Mouse (Mus musculus) liver, embryonic 16.5 days (tissue): ENCODE measurements around the gene Lefty2. TPM values are rescaled to one million over a fixed set of nuclear protein-coding genes. Genes with fewer than 3 reads are reported as not detected.
A peak's percentile ranks its signal among the peaks of the same experiment; 100 is the strongest.

Experiments used
- ATAC-seq: fragments of 200-750 bp; cut with Nextera tagmentation; 2 replicates; pipeline ENCODE4 v1.8.0; 2017; ENCODE audit warnings: low read depth, mild to moderate bottlenecking, moderate number of reproducible peaks, moderate library complexity
- H3K27ac ChIP-seq: fragments of 300-500 bp; sonication (generic); 2 replicates; pipeline ENCODE4 v1.5.1; 2014; ENCODE audit warnings: mild to moderate bottlenecking, low read length
- H3K27me3 ChIP-seq: fragments of 300-500 bp; sonication (generic); 2 replicates; pipeline ENCODE4 v1.6.1; 2014; ENCODE audit warnings: low read depth, low read length, mixed read lengths; ENCODE audit not compliant: control insufficient read depth, insufficient read depth
- H3K36me3 ChIP-seq: fragments of 300-500 bp; sonication (generic); 2 replicates; pipeline ENCODE4 v1.6.1; 2014; ENCODE audit warnings: mild to moderate bottlenecking; ENCODE audit not compliant: control insufficient read depth, insufficient read depth
- H3K4me1 ChIP-seq: fragments of 300-500 bp; sonication (generic); 2 replicates; pipeline ENCODE4 v1.6.1; 2014; ENCODE audit warnings: low read depth, low read length, mixed read lengths; ENCODE audit not compliant: control insufficient read depth
- H3K4me2 ChIP-seq: fragments of 300-500 bp; sonication (generic); 2 replicates; pipeline ENCODE4 v1.6.1; 2014; ENCODE audit warnings: low read depth, low read length, mixed read lengths
- H3K4me3 ChIP-seq: fragments of 300-500 bp; sonication (generic); 2 replicates; pipeline ENCODE4 v1.5.1; 2014; ENCODE audit warnings: low read depth, mild to moderate bottlenecking, low read length
- H3K9ac ChIP-seq: fragments of 300-500 bp; sonication (generic); 2 replicates; pipeline ENCODE4 v1.6.1; 2014; ENCODE audit warnings: low read depth, low read length
- H3K9me3 ChIP-seq: fragments of 300-500 bp; sonication (generic); replicated peaks from 2 replicates; pipeline ENCODE4 v1.6.1; 2016; ENCODE audit warnings: low read length; ENCODE audit not compliant: control insufficient read depth
- WGBS: fragments of 180-500 bp; shearing (Covaris S2); extraction: QIAGEN DNeasy Blood & Tissue Kit; methylation state at CpG from one replicate; pipeline ENCODE4 v1.1.7; 2014; ENCODE audit not compliant: insufficient replicate concordance; 5-methylcytosine and 5-hydroxymethylcytosine counted together
- polyA plus RNA-seq: library from polyadenylated mRNA; unstranded; fragments of >200 nt; fragmentation: Nextera tagmentation; extraction: Ambion mirVana; gene quantifications from 2 replicates; pipeline ENCODE4 v1.2.1, GENCODE M21; 2015

Lefty2 gene
- polyA plus RNA-seq, 1 experiment from 2014 or later: not detected

DNA sequence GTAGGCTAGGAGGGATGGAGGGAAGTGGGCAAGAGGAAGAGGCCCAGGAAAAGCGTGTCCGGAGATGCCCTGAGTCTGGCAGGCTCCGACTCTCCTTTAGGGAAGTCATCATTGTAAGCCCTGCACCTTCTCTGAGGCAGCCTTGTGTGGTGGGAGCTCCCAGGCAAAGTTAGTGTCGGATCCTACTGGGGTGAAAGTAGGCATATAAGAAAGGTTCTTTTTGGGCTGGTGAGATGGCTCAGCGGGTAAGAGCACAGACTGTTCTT, 11.8 kb downstream of the Lefty2 start:
- no peaks in the 10 kb centered on the region for H3K9me3 ChIP-seq
- peak overlapping the region; percentile 96 for H3K4me3 ChIP-seq
- H3K9ac ChIP-seq: peak overlapping the region; percentile 95
- H3K4me1 ChIP-seq: peaks cover 52% of the 10 kb centered on the region
- peak overlapping the region; percentile 99 for H3K27ac ChIP-seq
- peaks cover 27% of the 10 kb centered on the region for H3K36me3 ChIP-seq
- H3K27me3 ChIP-seq: no peaks in the 10 kb centered on the region
- H3K4me2 ChIP-seq: peak overlapping the region; percentile 97
- no peak for ATAC-seq
- WGBS: 2% methylated on average over 5 of the region's 5 CpGs

DNA sequence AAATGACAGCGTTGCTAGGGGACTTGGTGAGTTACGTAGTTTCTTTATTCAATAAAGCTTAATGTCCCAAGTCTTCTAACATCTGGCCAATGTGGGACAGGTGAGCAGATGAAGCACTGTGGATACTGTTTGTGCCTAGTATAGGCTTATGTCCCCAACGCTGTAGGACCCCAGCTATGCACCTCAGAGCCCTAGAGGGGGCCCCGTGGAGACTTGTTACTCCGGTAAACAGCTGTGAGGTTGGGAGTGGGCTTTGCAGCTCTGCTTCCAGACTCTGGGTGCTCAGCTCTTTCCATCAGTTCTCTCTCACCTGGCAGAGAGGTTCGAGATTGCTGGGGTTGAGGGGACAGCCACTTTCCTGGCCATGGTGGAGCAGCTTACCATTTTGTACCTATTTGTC, 12.4 kb downstream of the Lefty2 start:
- Histone ChIP-seq H3K27me3 (no peaks in the 10 kb centered on the region), H3K4me1 (peaks cover 52% of the 10 kb centered on the region), H3K9me3 (no peaks in the 10 kb centered on the region), H3K4me3 (peak overlapping the region; percentile 96), H3K36me3 (peaks cover 27% of the 10 kb centered on the region), H3K27ac (peak overlapping the region; percentile 99), H3K4me2 (peak overlapping the region; percentile 97), H3K9ac (peak overlapping the region; percentile 95)
- 50% methylated on average over 6 of the region's 6 CpGs for WGBS
- no peak for ATAC-seq

DNA sequence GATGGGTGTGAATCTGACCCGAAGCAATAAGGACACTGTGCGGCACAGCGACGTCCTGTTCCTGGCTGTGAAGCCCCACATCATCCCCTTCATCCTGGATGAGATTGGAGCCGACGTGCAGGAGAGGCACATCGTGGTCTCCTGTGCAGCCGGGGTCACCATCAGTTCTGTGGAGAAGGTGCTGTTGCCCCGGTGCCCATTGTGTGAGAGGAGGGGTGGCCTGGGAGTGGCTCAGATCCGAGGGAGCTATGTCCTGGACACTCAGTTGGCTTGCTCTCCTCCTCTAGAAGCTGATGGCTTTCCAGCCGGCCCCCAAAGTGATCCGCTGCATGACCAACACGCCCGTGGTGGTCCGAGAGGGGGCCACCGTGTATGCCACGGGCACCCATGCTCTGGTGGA, 13.0 kb downstream of the Lefty2 start:
- H3K4me1 ChIP-seq: peaks cover 50% of the 10 kb centered on the region
- H3K9ac ChIP-seq: peak overlapping the region; percentile 95; the same call in 1 of the 2 replicates
- H3K36me3 ChIP-seq: peaks cover 27% of the 10 kb centered on the region
- 91% methylated on average over 17 of the region's 17 CpGs for WGBS
- no peaks in the 10 kb centered on the region for H3K9me3 ChIP-seq
- peak overlapping the region; percentile 97 for H3K4me2 ChIP-seq
- no peak for ATAC-seq
- H3K27ac ChIP-seq: no peak overlapping the region
- peak overlapping the region; percentile 96 for H3K4me3 ChIP-seq
- no peaks in the 10 kb centered on the region for H3K27me3 ChIP-seq

DNA sequence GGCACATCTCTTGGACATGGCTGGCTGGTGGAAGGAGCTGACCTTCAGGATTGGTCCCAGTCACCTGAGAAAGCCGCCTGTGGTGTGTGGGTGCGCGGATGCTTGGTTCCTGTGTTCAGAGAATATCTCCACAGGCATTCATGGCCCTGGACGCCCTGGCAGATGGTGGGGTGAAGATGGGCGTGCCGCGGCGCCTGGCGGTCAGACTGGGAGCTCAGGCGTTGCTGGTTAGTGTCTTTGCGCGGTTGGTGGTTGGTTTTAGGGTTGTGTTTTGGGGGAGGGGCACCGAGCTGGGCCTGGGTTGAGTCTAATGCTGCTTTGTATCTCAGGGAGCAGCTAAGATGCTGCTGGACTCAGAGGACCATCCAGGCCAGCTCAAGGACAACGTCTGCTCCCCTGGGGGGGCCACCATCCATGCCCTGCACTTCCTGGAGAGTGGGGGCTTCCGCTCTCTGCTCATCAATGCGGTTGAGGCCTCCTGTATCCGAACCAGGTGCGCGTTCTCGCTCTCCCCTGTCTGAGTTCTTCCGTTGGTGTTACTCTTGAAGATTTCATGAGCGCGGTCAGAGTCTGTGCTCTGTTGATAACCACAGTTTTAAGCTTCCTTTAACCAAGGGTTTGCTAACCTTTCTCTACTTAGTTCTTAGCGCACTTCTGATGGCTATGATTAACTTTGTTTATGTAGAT, 13.7 kb downstream of the Lefty2 start:
- peaks cover 51% of the 10 kb centered on the region for H3K4me1 ChIP-seq
- WGBS: 75% methylated on average over 24 of the region's 24 CpGs
- no peaks in the 10 kb centered on the region for H3K27me3 ChIP-seq
- no peak for ATAC-seq
- H3K9ac ChIP-seq: peak overlapping the region; percentile 95; the same call in 1 of the 2 replicates
- H3K27ac ChIP-seq: no peak overlapping the region
- H3K4me3 ChIP-seq: peak overlapping the region; percentile 96
- H3K36me3 ChIP-seq: peaks cover 27% of the 10 kb centered on the region
- H3K9me3 ChIP-seq: no peaks in the 10 kb centered on the region
- peak overlapping the region; percentile 97 for H3K4me2 ChIP-seq

DNA sequence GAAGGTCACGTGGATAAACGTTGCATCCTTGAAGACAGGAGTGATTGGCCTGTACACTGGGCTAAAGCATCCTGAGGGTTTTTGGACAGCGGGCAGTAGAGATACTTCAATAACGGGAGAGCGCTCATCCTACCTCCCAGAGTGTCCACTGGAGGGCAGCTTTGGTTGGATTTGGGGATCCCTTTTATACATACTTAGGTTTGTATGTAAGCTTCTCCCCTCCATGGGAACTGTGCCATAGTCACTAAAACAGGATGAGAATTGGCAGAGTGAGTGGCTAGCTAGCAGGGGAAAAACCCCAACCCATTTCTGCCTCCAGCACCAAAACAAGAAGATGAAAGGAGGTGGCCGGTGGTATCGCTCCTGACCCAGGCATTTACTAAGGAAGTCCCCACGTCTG, 18.2 kb downstream of the Lefty2 start:
- no peaks in the 10 kb centered on the region for H3K9me3 ChIP-seq
- no peaks in the 10 kb centered on the region for H3K27me3 ChIP-seq
- H3K27ac ChIP-seq: 0 out of 2 replicates have a peak overlapping the region, but pooled peaks have one; percentile 12
- 47% methylated on average over 8 of the region's 8 CpGs for WGBS
- no peak overlapping the region for H3K9ac ChIP-seq
- H3K4me3 ChIP-seq: no peak overlapping the region
- peaks cover 31% of the 10 kb centered on the region for H3K4me1 ChIP-seq
- H3K36me3 ChIP-seq: peaks cover 21% of the 10 kb centered on the region
- ATAC-seq: no peak
- peak overlapping the region; percentile 59 for H3K4me2 ChIP-seq

- Histone ChIP-seq H3K4me3 (no peak overlapping the region), H3K36me3 (peaks cover 15% of the 10 kb centered on the region), H3K27ac (0 out of 2 replicates have a peak overlapping the region, but pooled peaks have one; percentile 12), H3K4me2 (peak overlapping the region; percentile 59), H3K4me1 (peaks cover 25% of the 10 kb centered on the region), H3K9me3 (no peaks in the 10 kb centered on the region), H3K9ac (no peak overlapping the region), H3K27me3 (no peaks in the 10 kb centered on the region)
- WGBS: 26% methylated on average over 20 of the region's 20 CpGs
- peak; percentile 53 for ATAC-seq
Measured at GRCm38 (mm10) chr1:180911653-180912287, 18.9 kb downstream of the Lefty2 start.

GRCm38 (mm10) chr1:180912792-180913191, 19.9 kb downstream of the Lefty2 start:
- WGBS: 65% methylated on average over 5 of the region's 5 CpGs
- H3K27ac ChIP-seq: no peak overlapping the region
- H3K27me3 ChIP-seq: no peaks in the 10 kb centered on the region
- H3K36me3 ChIP-seq: peaks cover 5% of the 10 kb centered on the region
- H3K4me2 ChIP-seq: no peak overlapping the region
- no peak overlapping the region for H3K4me3 ChIP-seq
- H3K9ac ChIP-seq: no peak overlapping the region
- H3K4me1 ChIP-seq: peaks cover 21% of the 10 kb centered on the region
- H3K9me3 ChIP-seq: no peaks in the 10 kb centered on the region
- no peak for ATAC-seq

DNA sequence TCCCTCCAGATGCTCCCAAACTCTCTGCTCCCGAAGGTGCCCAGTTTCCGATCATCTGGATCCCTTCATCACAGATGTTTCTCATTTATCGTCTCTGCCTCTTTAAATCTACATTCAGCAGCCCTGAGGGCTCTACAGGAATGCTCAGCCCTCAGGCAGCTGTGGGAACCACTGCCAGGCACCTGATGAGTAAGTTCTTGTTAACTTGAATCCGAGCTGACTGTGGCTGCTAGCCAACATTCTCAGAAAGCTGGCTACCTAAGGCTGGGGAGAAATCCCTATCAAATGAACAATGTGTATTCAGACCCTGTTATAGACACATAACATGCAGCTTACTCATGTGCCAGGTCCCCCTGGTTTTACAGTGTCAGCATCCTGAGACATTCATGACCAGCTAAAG, 20.9 kb downstream of the Lefty2 start:
- Histone ChIP-seq H3K27ac (no peak overlapping the region), H3K36me3 (no peaks in the 10 kb centered on the region), H3K27me3 (no peaks in the 10 kb centered on the region), H3K9ac (no peak overlapping the region), H3K4me1 (peaks cover 19% of the 10 kb centered on the region), H3K9me3 (no peaks in the 10 kb centered on the region), H3K4me3 (no peak overlapping the region), H3K4me2 (no peak overlapping the region)
- no peak for ATAC-seq
- WGBS: 72% methylated on average over 4 of the region's 4 CpGs

DNA sequence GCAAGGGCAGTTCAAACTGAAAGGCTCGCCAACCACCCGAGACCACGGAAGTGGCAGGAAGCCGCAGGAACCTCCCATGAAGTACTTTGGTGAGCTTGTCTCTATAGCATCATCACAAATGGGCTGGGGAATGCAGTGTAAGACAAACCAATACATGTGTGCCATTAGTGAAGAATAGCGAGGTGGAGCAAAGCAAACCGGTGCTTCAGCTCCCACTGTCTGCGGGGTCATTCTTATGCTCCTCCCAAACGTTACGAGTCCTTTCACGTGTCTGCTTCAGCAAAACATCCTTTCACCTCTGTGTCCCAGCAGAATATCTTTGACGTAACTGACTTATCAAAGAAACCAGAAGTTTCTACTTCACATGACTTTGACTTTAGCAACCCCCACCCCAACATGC, 23.5 kb downstream of the Lefty2 start:
- Histone ChIP-seq H3K36me3 (no peaks in the 10 kb centered on the region), H3K9ac (no peak overlapping the region), H3K9me3 (no peaks in the 10 kb centered on the region), H3K4me1 (peaks cover 13% of the 10 kb centered on the region), H3K27ac (no peak overlapping the region), H3K27me3 (no peaks in the 10 kb centered on the region), H3K4me2 (no peak overlapping the region), H3K4me3 (no peak overlapping the region)
- 65% methylated on average over 11 of the region's 11 CpGs for WGBS
- ATAC-seq: no peak
